Mouse (Mus musculus): ENCODE data around the gene Ice2. TPM values are rescaled to one million over a fixed set of nuclear protein-coding genes. Genes with fewer than 3 reads are reported as not detected.

Ice2 gene
- total RNA-seq, 2 experiments from 2014 or later = 4.5 to 5.3 TPM

- peak; percentile 86 for DNase-seq (ENCODE audit: low spot score)
Observed at GRCm38 (mm10) chr9:69458982-69459381, 61.3 kb downstream of the Ice2 start.

- DNase-seq (ENCODE audit: low spot score) = no peak
Observed at GRCm38 (mm10) chr9:69459876-69460275, 62.2 kb downstream of the Ice2 start.

GRCm38 (mm10) chr9:69463046-69463445 lies 65.3 kb downstream of the Ice2 start:
- DNase-seq (ENCODE audit: low spot score) = no peak

GRCm38 (mm10) chr9:69464109-69464756 lies 66.5 kb downstream of the Ice2 start:
- DNase-seq (ENCODE audit: low spot score) = no peak

GRCm38 (mm10) chr9:69466098-69466497 lies 68.4 kb downstream of the Ice2 start:
- no peak for DNase-seq (ENCODE audit: low spot score)

- no peak for DNase-seq (ENCODE audit: low spot score)
Observed at GRCm38 (mm10) chr9:69467310-69467939, 69.7 kb downstream of the Ice2 start.

- peak; percentile 38 for DNase-seq (ENCODE audit: low spot score)
Observed at GRCm38 (mm10) chr9:69468991-69469390, 71.3 kb downstream of the Ice2 start.

GRCm38 (mm10) chr9:69470362-69470761 lies 72.7 kb downstream of the Ice2 start:
- no peak for DNase-seq (ENCODE audit: low spot score)

- DNase-seq (ENCODE audit: low spot score) = no peak
Observed at GRCm38 (mm10) chr9:69470921-69471320, 73.2 kb downstream of the Ice2 start.

GRCm38 (mm10) chr9:69472724-69473123 lies 75.0 kb downstream of the Ice2 start:
- peak; percentile 84 for DNase-seq (ENCODE audit: low spot score)

- DNase-seq (ENCODE audit: low spot score) = no peak
Observed at GRCm38 (mm10) chr9:69475873-69476272, 78.2 kb downstream of the Ice2 start.

- DNase-seq (ENCODE audit: low spot score) = peak; percentile 72
Observed at GRCm38 (mm10) chr9:69477195-69477823, 79.6 kb downstream of the Ice2 start.

- no peak for DNase-seq (ENCODE audit: low spot score)
Observed at GRCm38 (mm10) chr9:69477824-69478222, 80.1 kb downstream of the Ice2 start.

- peak; percentile 87 for DNase-seq (ENCODE audit: low spot score)
Observed at GRCm38 (mm10) chr9:69480344-69480743, 82.6 kb downstream of the Ice2 start.

Small RNAs within 50 kb of the gene (microRNA-seq; reads per million reads assigned to microRNA genes)
- gene Mir3109 = not detected

Other genes with a start within 250 kb of the Ice2 start
- 10 to 100 TPM; 29.4 to 53.6 TPM for gene Anxa2, start 55.7 kb downstream of the Ice2 start, total RNA-seq (2021)

All from gastrocnemius, adult 18-20 months (tissue).